Mouse (Mus musculus) adrenal gland, adult 18-20 months (tissue): ENCODE measurements around the gene Sgsm2. TPM values are rescaled to one million over a fixed set of nuclear protein-coding genes. Genes with fewer than 3 reads are reported as not detected.

Source experiments
- DNase-seq, 2 experiments: peaks; one replicate each; pipeline ENCODE4 v3.0.0; 2021 to 2022; ENCODE audit warnings: low spot score in 2 of 2
- total RNA-seq, 2 experiments: library from RNA; stranded (reverse); gene quantifications; 1 replicate in 1 of 2; 2 replicates in 1 of 2; pipeline ENCODE4 v1.2.3; 2021

The Sgsm2 gene
- total RNA-seq, 2 experiments from 2014 or later: 15.9 to 27.5 TPM

GRCm38 (mm10) chr11:74894619-74895018, 2.2 kb downstream of the Sgsm2 start:
- DNase-seq: no peak

- no peak for DNase-seq
Observed at GRCm38 (mm10) chr11:74883098-74883497, 13.8 kb downstream of the Sgsm2 start.

- no peak for DNase-seq
Observed at GRCm38 (mm10) chr11:74881979-74882378, 14.9 kb downstream of the Sgsm2 start.

DNA sequence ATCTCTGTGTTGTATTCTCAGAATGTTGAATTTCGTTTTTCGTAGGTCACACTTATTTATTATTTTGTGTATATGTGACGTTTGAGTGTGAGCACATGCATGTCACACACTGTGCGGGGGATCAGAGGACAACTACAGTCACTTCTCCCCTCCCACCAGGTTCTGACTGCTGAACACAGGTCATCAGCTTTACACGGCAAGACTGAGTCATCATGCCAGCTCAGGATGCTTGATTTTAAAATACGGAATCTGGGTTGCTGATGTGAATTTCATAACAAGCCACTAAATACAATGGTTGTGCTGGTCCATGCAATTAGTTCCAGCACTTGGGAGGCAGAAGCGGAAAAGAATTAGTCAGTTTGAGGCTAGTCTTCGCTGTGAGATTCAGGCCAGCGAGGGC, 15.9 kb downstream of the Sgsm2 start:
- DNase-seq: no peak

GRCm38 (mm10) chr11:74876801-74877200, 20.1 kb downstream of the Sgsm2 start:
- no peak for DNase-seq

DNA sequence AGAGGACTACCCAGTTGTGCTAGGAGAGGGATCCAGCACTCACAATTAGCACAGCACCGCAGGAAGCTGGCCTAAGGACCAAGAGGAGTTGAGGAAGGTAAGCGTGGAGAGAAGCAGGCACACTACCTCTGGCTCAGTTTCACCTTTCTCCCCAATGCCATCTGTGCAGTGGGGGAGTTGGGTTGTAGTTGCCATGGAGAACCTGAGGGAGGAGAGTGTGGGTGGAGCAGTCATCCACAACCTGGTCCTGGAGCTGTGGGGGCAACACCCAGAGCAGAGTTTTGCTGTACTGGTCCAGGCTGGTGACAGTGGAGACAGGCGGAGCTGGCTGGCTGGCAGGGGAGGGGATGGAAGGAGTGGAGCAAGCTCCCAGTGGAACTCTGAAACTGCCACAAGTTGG, 22.2 kb downstream of the Sgsm2 start:
- DNase-seq: no peak

DNA sequence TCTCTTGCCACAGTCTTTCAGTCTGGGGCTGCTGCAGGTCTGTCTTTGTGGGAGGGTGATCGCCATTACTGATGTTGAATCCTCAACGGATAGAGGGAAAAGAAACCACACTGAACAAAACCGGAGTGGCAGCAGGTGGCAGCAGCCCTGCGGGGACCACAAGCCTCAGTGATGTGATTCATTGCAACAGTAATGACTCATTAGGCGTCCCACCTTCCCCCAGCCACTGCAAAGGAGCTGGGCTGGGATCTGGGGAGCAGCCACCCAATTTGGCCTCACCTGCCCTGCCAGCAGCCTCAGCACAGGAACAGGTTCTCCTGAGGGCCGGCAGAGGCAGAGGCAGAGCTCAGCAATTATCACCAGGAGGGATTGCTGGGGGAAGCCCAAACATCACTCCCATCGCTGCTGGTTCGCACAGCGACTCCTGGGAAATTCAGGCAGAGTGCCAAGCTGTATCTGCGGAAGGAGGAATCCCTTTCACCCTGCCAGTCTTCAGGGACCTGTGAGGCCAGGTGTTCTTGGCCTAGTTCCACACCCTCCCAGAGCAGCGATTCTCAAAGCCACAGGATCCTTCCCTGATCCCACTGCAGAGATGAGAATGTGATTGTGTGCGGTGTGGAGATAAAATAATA, 25.8 kb downstream of the Sgsm2 start:
- DNase-seq: no peak

GRCm38 (mm10) chr11:74870544-74870943, 26.3 kb downstream of the Sgsm2 start:
- DNase-seq: no peak

DNA sequence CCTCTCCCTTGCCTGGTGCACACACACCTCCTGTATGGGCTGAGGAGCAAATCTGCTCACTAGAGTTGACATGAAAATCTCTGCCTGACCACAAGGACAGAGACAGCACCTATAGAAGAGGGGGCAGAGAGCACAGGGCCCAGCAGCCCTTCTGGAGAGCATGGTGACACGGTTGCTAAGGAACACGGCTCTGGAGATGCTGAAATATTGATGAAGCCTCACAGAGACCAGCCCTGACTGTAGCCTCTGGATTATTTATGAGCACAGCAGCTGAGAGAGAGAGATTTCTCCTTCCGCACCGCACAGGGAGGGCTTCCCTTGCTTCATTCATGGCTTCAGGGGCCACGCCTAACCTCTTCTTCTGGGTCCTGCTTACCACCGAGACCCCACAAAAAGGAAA, 27.3 kb downstream of the Sgsm2 start:
- DNase-seq: no peak

- no peak for DNase-seq
Observed at GRCm38 (mm10) chr11:74868046-74868760, 28.7 kb downstream of the Sgsm2 start.

DNA sequence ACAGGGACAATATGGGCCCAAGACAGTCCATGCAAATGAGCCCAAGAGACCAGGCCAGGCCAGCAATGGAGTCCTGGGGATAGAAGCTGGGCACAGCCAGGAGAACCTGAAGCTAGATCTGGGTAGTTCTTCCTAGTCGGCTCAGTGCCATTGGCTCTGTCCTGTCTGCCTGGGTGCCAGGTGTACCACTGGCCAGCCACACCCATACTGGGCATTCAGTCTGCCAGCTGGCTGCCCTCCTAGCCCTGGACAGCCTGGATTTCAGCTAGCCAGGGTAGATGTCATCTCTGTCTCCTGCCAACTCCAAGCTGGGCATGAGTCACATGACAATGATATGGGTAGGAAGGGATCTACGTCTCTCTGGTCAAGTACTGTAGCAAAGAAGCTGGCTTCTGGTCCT, 29.7 kb downstream of the Sgsm2 start:
- DNase-seq: no peak

DNA sequence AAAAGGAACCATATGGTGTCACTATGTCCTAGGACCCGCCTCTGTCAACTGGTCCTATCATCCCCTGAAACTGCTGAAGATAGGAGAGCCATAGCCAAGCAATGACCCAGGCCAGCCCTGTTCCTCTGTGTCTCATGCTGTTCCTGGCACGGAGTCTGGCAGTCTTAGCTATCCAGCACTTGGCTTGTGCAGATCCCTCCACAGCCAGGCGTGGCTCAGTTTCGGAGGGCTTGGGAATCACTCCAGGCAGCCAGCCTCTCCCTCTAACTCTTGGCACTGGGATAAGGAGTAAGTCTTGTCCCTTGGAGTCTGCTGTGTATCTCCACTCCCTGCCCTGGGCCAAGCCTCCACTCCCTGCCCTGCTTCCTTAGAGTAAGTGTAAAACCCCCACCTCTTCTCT, 30.2 kb downstream of the Sgsm2 start:
- no peak for DNase-seq

GRCm38 (mm10) chr11:74865252-74865651, 31.6 kb downstream of the Sgsm2 start:
- DNase-seq: no peak

GRCm38 (mm10) chr11:74864421-74864820, 32.4 kb downstream of the Sgsm2 start:
- no peak for DNase-seq

DNA sequence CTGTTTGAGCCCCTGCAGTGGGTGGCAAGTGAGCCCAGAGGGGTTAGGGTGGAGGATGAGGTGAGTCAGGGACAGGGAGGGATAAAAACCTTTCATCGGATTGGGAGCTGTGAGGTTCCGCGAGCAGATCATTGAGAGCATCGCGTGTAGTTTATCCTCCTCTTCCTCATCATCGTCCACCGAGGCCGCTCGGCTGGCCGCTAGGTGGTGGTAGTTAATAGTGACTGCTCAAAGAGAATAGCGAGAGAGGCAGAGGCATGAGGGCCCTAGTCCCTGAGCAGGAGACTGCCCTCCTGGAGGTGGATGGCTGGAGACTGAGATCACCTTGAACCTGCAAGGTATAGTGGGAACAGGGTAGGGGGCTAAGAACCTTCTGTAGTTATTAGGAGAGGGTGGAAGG, 33.4 kb downstream of the Sgsm2 start:
- no peak for DNase-seq

DNA sequence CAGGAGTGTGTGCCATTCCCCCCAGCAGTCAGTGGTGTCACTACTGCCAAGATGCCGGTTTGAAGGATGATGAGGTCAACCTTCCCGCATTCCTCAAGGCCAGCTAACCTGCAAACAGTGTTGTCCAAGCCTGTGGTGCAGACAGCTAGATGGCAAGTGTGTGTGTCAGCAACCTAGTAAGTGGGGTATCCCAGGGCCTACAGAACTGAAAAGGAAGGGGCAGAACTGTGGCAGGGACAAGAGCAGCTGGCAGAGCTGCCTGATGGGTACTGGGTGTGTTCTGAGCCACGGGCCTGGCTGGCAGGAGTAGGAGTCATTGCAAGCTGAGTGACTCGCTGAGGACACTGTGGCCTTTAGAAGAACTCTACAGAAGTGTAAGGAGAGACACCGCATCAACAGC, 34.7 kb downstream of the Sgsm2 start:
- DNase-seq: no peak

GRCm38 (mm10) chr11:74857756-74858155, 39.1 kb downstream of the Sgsm2 start:
- no peak for DNase-seq

DNA sequence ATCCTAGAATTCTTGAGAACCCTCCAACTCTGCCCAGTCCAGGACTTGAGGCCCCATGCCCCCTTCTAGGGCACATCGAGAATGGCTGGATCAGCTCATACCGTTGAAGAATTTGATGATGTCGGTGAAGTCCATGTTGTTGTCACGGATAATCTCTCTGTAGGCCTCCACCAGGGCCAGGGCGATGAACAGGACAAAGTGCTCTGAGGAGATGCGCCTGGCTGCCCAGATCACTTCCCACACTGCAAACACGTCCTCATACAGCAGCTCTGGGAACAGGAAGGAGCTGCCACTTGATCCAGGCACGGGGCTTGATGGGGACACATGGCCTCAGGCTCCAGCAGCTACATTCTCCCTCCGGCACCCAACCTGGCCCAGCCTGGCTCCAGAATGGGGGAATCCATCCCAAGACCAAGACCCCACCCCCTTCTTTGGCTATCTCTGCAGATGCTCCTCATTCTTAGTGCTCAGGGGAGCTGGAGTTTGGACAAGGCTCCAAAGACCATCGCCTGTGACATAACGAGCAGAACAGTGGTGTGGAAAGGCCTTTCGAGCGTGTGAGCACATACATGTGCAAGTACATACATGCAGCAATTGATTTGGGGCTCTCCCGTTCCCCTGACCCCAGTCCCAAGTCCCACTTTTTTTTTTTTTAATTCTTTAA, 45.7 kb downstream of the Sgsm2 start:
- no peak for DNase-seq

- peak; percentile 75 to 80 for DNase-seq
Observed at GRCm38 (mm10) chr11:74847919-74848521, 48.8 kb downstream of the Sgsm2 start.

DNA sequence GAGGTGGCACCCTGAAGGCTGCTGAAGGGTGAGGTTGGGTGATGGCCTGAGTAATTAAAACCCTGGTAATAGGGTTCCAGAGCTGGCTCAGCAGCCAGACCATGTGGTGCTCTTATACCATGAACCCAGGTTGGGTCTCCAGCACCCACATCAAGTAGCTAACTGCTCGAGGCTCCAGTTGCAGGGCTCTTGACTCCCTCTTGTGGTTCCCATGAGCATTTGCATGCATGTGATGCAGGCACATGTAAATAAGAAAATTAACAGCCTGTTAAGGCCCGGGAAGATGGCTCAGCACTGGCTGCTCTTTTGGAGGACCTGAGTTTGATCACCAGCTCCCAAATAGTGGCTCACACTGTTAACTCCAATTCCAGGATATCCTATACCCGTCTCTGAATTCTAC, 51.1 kb downstream of the Sgsm2 start:
- no peak for DNase-seq

DNA sequence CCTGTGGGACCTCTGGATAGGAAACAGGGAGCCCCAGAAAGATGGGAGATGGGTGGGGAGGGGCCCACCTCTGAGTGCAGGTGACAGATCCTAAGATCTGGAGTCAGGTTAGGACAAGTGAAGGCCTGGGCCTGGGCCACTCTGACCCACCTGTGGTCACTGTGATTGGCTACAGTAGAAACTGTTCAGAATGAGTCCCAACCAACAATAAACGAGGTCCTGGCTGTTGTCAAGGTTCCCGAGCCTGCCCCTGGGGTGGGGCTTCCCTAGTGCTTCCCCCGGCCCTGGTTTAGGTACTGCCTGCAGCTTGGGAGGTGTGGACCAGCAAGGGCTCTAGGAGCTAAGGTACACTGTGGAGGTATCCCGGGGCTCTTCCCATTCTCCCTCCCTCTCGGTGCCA, 53.1 kb downstream of the Sgsm2 start:
- no peak for DNase-seq

DNA sequence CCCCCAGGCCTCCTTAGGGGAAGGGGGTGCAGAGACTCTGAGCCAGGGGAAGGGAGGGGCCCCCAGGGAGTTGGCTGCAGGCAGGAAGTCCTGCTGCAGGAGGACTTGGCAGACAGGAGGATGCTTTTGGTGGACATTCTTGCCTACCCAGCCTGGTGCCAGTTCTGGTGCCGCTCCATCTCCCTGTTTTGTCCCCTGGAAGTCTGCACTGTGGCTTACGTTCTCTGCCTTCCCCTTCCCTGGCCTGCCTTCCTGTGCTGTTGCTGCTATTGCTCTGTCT, 53.5 kb downstream of the Sgsm2 start:
- DNase-seq: no peak
